Mouse (Mus musculus): ENCODE data around the gene Ranbp17. TPM values are rescaled to one million over a fixed set of nuclear protein-coding genes. Genes with fewer than 3 reads are reported as not detected.
"Not testable (repeated sequence)": the region's sequence is repeated elsewhere in the genome, so short reads cannot be mapped to it uniquely, and the experiment has no call there.

Ranbp17 gene
- polyA plus RNA-seq, 1 experiment, result 7.2 TPM

GRCm38 (mm10) chr11:33512854-33513375, 631 bp downstream of the Ranbp17 start:
- no peak for TF ChIP-seq POLR2A (IDR thresholded peaks at IDR 0.05; ENCODE audit: borderline replicate concordance, extremely low read depth, insufficient read depth, insufficient read length, poor library complexity, severe bottlenecking)
- peak; percentile 51; the same call in 1 of the 2 replicates for TF ChIP-seq CTCF (IDR thresholded peaks at IDR 0.05; ENCODE audit: borderline replicate concordance, extremely low read depth, insufficient read depth, insufficient read length)
- peak; percentile 90 for DNase-seq (ENCODE audit: low read depth)

- TF ChIP-seq CTCF (IDR thresholded peaks at IDR 0.05; ENCODE audit: borderline replicate concordance, extremely low read depth, insufficient read depth, insufficient read length), result no peak
- TF ChIP-seq POLR2A (IDR thresholded peaks at IDR 0.05; ENCODE audit: borderline replicate concordance, extremely low read depth, insufficient read depth, insufficient read length, poor library complexity, severe bottlenecking), result no peak
- DNase-seq (ENCODE audit: low read depth), result no peak
These were observed 4.1 kb downstream of the Ranbp17 start for GRCm38 (mm10) chr11:33509401-33509800.

DNA sequence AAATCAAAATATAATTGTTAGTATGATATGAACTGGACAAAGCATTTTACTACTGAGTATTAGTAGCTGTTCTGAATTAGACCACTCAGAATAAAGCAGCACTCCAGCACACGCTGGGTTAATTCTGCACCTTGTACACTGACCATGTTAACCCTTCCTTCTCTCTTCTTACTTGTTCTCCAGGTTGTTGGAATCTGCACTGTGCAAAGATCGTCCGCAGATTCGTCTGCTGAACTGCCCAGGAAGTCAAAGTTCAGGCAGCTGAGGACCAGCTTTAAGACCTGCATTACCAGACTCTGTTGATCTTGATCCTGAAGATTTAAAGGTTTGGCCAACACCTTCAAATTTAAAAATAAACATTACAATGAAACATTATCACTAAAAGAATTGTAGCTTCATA, 27.8 kb downstream of the Ranbp17 start:
- no peak for DNase-seq (ENCODE audit: low read depth)
- TF ChIP-seq CTCF (IDR thresholded peaks at IDR 0.05; ENCODE audit: borderline replicate concordance, extremely low read depth, insufficient read depth, insufficient read length) (no peak), POLR2A (IDR thresholded peaks at IDR 0.05; ENCODE audit: borderline replicate concordance, extremely low read depth, insufficient read depth, insufficient read length, poor library complexity, severe bottlenecking) (no peak)

- DNase-seq (ENCODE audit: low read depth), result peak; percentile 2
- TF ChIP-seq POLR2A (IDR thresholded peaks at IDR 0.05; ENCODE audit: borderline replicate concordance, extremely low read depth, insufficient read depth, insufficient read length, poor library complexity, severe bottlenecking) (no peak), CTCF (IDR thresholded peaks at IDR 0.05; ENCODE audit: borderline replicate concordance, extremely low read depth, insufficient read depth, insufficient read length) (no peak)
These were observed 33.1 kb downstream of the Ranbp17 start for GRCm38 (mm10) chr11:33480410-33480809.

GRCm38 (mm10) chr11:33479209-33479608, 34.3 kb downstream of the Ranbp17 start:
- TF ChIP-seq POLR2A (IDR thresholded peaks at IDR 0.05; ENCODE audit: borderline replicate concordance, extremely low read depth, insufficient read depth, insufficient read length, poor library complexity, severe bottlenecking), result no peak
- no peak for TF ChIP-seq CTCF (IDR thresholded peaks at IDR 0.05; ENCODE audit: borderline replicate concordance, extremely low read depth, insufficient read depth, insufficient read length)
- no peak for DNase-seq (ENCODE audit: low read depth)

- DNase-seq (ENCODE audit: low read depth), result no peak
- no peak for TF ChIP-seq POLR2A (IDR thresholded peaks at IDR 0.05; ENCODE audit: borderline replicate concordance, extremely low read depth, insufficient read depth, insufficient read length, poor library complexity, severe bottlenecking)
- TF ChIP-seq CTCF (IDR thresholded peaks at IDR 0.05; ENCODE audit: borderline replicate concordance, extremely low read depth, insufficient read depth, insufficient read length), result no peak
These were observed 36.9 kb downstream of the Ranbp17 start for GRCm38 (mm10) chr11:33476634-33477033.

DNA sequence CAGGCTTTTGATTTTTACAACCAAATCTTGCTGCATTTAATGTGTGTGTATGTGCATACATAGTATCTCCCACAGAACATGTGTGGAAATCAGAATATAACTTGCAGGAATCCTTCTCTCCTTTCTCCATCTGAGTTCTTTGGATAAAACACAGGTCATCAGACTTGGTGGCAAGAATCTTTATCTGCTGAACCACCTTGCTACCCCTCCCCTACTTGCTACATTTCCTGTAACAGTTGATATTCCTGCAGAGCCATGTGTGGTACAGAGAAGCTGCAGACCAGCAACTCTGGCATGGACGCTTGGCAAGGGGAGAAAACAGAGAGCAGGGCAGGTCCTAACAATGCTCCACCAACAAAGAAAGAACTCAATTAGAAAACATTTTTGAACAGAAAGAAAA, 52.4 kb downstream of the Ranbp17 start:
- DNase-seq (ENCODE audit: low read depth), result no peak
- TF ChIP-seq CTCF (IDR thresholded peaks at IDR 0.05; ENCODE audit: borderline replicate concordance, extremely low read depth, insufficient read depth, insufficient read length) (no peak), POLR2A (IDR thresholded peaks at IDR 0.05; ENCODE audit: borderline replicate concordance, extremely low read depth, insufficient read depth, insufficient read length, poor library complexity, severe bottlenecking) (no peak)

DNA sequence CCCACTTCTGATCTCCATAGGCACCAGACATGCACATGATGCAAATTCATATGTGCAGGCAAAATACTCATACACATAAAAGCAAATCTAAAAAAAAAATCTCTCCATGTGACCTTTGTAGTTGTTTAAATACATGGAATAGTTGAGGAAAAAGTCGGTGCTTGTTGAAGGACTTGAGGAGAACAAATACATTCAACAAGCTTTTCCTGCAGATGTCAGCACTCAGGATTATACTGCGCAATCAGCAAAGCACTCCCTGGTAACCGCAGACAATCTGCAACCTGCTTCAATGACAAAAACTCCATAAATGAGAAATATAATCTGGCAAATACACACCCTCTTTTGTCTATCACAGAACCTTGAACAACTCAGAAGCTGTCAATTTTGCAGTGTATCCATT, 59.5 kb downstream of the Ranbp17 start:
- TF ChIP-seq POLR2A (IDR thresholded peaks at IDR 0.05; ENCODE audit: borderline replicate concordance, extremely low read depth, insufficient read depth, insufficient read length, poor library complexity, severe bottlenecking) (no peak), CTCF (IDR thresholded peaks at IDR 0.05; ENCODE audit: borderline replicate concordance, extremely low read depth, insufficient read depth, insufficient read length) (no peak)

GRCm38 (mm10) chr11:33433813-33434212, 79.7 kb downstream of the Ranbp17 start:
- TF ChIP-seq POLR2A (IDR thresholded peaks at IDR 0.05; ENCODE audit: borderline replicate concordance, extremely low read depth, insufficient read depth, insufficient read length, poor library complexity, severe bottlenecking) (no peak), CTCF (IDR thresholded peaks at IDR 0.05; ENCODE audit: borderline replicate concordance, extremely low read depth, insufficient read depth, insufficient read length) (no peak)
- peak; percentile 34 for DNase-seq (ENCODE audit: low read depth)

More for the DNA sequence above, 59.5 kb downstream of the Ranbp17 start:
- no peak for DNase-seq (ENCODE audit: low read depth)

- not testable (repeated sequence) for DNase-seq (ENCODE audit: low read depth)
These were observed 85.3 kb downstream of the Ranbp17 start for GRCm38 (mm10) chr11:33428238-33428637.

GRCm38 (mm10) chr11:33427789-33428188, 85.8 kb downstream of the Ranbp17 start:
- DNase-seq (ENCODE audit: low read depth), result not testable (repeated sequence)

GRCm38 (mm10) chr11:33422226-33422625, 91.3 kb downstream of the Ranbp17 start:
- DNase-seq (ENCODE audit: low read depth), result no peak
- TF ChIP-seq CTCF (IDR thresholded peaks at IDR 0.05; ENCODE audit: borderline replicate concordance, extremely low read depth, insufficient read depth, insufficient read length) (no peak), POLR2A (IDR thresholded peaks at IDR 0.05; ENCODE audit: borderline replicate concordance, extremely low read depth, insufficient read depth, insufficient read length, poor library complexity, severe bottlenecking) (no peak)

- no peak for TF ChIP-seq POLR2A (IDR thresholded peaks at IDR 0.05; ENCODE audit: borderline replicate concordance, extremely low read depth, insufficient read depth, insufficient read length, poor library complexity, severe bottlenecking)
- no peak for TF ChIP-seq CTCF (IDR thresholded peaks at IDR 0.05; ENCODE audit: borderline replicate concordance, extremely low read depth, insufficient read depth, insufficient read length)
- DNase-seq (ENCODE audit: low read depth), result no peak
These were observed 108.9 kb downstream of the Ranbp17 start for GRCm38 (mm10) chr11:33404651-33405050.
